Mouse (Mus musculus): ENCODE data around the gene Krtap2-4. TPM values are rescaled to one million over a fixed set of nuclear protein-coding genes. Genes with fewer than 3 reads are reported as not detected.

Gene Krtap2-4
- polyA plus RNA-seq (2017; shearing (Covaris generic)): not detected

DNA sequence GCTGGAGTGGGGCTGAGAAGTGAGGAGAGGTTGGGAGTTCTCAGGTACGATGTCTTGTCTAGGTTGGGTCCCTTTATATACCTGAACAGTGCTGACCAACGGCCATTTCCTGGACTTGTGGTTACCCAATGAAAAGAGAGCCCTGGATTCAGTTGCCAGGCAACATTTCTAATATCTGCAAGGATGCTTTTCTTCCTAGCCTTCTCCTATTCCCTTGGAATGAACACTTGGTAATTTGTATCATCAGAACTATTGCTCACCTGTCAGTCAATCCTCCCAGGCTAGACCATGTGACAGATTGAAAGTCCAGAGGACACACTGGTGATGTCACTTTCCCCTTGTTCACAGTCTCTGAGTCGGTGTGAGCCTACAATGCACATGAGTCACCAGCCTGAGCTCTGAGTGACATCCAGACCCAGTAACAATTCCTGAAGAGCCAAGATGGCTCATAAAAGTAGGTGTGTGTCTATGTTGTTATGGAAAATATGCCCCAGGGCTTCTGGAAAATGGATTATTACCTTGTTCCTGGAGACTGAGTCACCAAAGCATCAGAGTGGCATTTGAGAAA lies at the start of gene Krtap2-4:
Gene Krtap2-4 (minus strand): TSS at position 51 of the 568 bp plus-strand sequence.

DNA sequence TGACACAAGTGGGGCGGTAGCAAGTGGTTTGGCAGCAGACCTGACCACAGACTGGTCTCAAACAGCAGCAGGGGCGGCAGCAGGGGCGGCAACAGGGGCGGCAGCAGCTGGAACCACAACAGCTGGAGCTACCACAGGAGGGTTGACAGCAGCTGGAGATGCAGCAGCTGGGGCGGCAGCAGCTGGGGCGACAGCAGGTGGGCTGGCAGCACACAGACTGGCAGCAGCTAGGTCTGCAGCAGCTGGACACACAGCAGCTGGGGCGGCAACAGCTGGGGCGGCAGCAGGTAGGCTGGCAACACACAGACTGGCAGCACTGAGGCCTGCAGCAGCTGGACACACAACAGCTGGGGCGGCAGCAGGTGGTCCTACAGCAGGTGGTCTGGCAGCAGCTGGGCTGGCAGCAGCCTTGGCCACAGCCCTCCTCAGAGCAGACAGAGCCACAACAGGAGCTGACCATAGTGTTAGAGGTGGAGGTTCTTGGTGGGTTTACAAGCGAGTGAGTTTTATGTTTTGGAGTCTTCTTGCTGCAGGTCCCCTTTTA lies 43.9 kb upstream of the Krtap2-4 start, which contains the start of gene Gm11563:
Gene Gm11563 (minus strand): TSS at position 494 of the 544 bp plus-strand sequence.

DNA sequence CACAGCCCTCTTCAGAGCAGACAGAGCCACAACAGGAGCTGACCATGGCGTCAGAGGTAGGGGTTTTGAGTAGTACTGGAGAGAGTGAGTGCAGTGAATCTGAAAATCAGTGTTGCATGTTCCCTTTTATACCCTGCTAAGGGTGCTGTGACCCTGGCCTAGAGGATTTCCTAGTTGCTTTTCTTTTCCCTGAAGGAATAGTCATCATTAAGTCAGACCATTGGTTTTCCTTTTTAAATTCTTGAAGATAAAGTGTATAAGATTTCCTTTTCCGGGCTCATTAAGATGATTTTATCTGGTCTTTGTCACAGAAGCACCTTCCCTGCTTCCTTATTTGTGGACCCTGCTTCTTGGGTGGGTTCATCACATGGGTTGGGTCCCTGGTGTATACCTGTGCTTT lies 35.5 kb upstream of the Krtap2-4 start, which contains the start of gene Gm11555:
Gene Gm11555 (minus strand): TSS at position 101 of the 400 bp plus-strand sequence.

DNA sequence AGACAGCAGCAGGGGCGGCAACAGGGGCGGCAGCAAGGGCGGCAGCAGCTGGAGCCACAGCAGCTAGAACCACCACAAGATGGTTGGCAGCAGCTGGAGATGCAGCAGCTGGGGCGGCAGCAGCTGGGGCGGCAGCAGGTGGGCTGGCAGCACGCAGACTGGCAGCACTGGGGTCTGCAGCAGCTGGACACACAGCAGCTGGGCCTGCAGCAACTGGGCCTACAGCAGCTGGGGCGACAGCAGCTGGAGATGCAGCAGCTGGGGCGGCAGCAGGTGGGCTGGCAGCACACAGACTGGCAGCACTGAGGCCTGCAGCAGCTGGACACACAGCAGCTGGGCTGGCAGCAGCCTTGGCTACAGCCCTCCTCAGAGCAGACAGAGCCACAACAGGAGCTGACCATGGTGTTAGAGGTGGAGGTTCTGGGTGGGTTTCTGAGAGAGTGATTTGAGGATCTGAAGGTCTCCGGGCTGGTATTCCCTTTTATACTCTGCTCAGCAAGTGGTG lies 29.0 kb upstream of the Krtap2-4 start, which contains the start of gene Krtap4-7:
Gene Krtap4-7 (minus strand): TSS at position 455 of the 505 bp plus-strand sequence.

DNA sequence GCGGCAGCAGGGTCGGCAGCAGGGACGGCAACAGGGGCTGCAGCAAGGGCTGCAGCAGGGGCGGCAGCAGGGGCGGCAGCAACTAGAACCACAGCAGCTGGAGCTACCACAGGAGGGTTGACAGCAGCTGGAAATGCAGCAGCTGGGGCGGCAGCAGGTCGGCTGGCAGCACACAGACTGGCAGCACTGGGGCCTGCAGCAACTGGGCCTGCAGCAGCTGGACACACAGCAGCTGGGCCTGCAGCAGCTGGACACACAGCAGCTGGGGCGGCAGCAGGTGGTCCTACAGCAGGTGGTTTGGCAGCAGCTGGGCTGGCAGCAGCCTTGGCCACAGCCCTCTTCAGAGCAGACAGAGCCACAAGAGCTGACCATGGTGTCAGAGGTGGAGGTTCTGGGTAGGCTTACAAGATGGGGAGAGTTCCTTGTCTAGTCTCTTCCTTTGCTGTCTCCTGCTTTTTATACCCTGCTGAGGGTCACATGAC lies 20.0 kb upstream of the Krtap2-4 start, which contains the start of gene Krtap4-2:
Gene Krtap4-2 (minus strand): TSS at position 432 of the 482 bp plus-strand sequence.

DNA sequence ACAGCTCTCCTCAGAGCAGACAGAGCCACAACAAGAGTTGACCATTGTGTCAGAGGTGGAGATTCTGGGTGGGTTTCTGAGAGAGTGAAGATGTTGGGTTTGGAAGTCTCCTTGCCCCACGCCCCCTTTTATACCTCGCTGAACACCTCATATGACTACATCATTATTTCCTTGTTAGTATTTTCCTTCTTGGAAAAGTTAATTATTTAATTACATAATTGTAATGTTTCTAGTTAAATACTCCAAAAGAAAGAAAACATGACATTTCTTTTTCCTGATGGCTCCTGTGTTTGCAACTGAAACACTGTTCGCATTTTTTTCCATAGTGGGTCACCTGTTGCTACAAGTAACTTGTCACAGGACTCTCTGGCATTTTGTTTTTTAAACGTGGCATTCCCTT lies 13.5 kb upstream of the Krtap2-4 start, which contains the start of gene Krtap4-1:
Gene Krtap4-1 (minus strand): TSS at position 101 of the 400 bp plus-strand sequence.

DNA sequence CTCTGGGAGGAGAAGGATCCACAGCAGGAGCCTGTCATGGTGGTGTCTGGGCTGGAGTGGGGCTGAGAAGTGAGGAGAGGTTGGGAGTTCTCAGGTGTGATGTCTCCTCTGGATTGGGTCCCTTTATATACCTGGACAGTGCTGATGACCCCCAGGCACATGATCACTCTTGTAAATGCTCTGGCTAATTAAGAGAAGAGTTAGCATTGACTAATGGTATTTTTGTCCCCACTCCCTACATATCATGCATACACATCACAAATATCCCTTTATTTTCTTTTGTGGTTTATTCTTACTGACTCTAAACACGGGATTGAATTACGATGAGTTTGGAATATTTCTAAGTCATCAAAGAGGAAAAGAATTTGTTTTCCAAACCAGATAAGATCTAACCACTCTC lies 5.7 kb upstream of the Krtap2-4 start, which contains the start of gene Gm11562:
Gene Gm11562 (minus strand): TSS at position 101 of the 400 bp plus-strand sequence.

DNA sequence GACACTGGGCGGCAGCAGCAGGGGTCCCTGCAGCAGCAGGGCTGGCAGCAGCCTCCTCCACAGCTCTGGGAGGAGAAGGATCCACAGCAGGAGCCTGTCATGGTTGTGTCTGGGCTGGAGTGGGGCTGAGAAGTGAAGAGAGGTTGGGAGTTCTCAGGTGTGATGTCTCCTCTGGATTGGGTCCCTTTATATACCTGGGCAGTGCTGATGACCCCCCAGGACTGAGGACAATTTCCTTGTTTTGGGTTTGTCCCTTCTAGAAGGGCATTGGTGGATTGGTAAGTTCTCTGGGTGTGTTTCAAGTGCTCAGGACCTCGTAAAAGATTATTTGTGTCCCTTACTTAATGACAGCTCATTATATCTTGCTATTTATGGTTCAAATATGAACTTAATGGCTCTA lies 4.6 kb downstream of the Krtap2-4 start, which contains the start of gene Gm11937:
Gene Gm11937 (minus strand): TSS at position 101 of the 400 bp plus-strand sequence.

DNA sequence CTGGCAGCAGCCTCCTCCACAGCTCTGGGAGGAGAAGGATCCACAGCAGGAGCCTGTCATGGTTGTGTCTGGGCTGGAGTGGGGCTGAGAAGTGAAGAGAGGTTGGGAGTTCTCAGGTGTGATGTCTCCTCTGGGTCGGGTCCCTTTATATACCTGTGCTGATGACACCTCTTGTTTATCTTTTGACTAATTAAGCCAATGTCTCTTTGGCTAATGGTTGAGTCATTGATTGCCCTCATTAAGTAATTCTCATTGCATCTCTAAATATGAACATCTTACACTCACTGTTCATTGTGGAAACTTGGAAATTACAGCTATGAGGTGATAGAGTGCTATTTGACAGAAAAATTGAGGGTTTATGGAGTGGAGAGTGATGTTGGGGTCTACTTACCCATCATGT lies 11.4 kb downstream of the Krtap2-4 start, which contains the start of gene Gm11938:
Gene Gm11938 (minus strand): TSS at position 101 of the 400 bp plus-strand sequence.

DNA sequence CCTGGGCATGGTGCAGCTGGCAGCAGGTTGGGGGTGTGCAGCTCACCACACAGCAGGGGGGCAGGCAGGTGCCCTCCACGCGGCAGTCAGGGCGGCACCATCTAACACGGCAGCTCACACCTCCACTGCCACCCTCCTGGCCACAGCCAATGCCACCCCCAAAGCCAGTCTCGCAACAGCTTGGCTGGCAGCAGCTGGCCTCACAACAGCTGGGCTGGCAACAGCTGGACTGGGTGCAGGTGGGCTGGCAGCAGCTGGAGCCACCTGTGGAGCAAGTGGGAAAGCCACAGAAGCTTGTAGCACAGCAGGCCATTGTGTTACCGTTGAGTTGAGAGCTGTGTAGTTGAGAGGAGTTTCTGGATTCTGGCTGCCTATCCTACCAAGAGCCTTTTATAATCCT lies 16.9 kb downstream of the Krtap2-4 start, which contains the start of gene Krtap9-3:
Gene Krtap9-3 (minus strand): TSS at position 364 of the 400 bp plus-strand sequence.

DNA sequence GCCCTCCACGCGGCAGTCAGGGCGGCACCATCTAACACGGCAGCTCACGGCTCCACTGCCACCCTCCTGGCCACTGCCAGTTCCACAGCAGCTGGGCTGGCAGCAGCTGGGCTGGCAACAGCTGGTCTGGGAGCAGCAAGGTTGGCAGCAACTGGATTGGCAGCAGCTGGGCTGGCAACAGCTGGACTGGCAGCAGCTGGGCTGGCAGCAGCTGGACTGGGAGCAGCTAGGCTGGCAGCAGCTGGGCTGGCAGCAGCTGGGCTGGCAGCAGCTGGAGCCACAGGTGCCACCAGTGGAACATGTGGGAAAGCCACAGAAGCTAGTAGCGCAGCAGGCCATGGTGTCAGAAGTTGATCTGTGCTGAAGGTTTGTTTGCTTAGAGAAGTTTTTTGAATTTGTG lies 23.7 kb downstream of the Krtap2-4 start, which contains the start of gene Krtap1-3:
Gene Krtap1-3 (minus strand): TSS at position 359 of the 400 bp plus-strand sequence.

DNA sequence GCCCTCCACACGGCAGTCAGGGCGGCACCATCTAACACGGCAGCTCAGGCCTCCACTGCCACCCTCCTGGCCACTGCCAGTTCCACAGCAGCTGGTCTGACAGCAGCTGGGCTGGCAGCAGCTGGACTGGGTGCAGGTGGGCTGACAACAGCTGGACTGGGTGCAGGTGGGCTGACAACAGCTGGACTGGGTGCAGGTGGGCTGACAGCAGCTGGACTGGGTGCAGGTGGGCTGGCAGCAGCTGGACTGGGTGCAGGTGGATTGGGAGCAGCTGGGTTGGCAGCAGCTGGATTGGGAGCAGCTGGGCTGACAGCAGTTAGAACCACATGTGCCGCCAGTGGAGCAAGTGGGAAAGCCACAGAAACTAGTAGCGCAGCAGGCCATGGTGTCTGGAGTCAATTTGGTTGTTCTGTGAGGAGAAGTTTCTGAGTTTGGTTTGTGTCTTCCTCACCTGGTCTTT lies 31.4 kb downstream of the Krtap2-4 start, which contains the start of gene Krtap1-4:
Gene Krtap1-4 (minus strand): TSS at position 410 of the 460 bp plus-strand sequence.

DNA sequence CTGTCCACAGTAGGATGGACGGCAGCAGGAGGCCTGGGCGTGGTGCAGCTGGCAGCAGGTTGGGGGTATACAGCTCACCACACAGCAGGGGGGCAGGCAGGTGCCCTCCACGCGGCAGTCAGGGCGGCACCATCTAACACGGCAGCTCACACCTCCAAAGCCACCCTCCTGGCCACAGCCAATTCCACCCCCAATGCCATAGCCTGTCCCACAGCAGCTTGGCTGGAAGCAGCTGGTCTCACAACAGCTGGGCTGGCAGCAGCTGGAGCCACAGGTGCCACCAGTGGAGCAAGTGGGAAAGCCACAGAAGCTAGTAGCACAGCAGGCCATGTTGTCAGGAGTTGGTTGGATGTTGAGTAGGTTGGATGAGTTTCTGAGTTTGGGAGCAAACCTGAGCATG lies 34.0 kb downstream of the Krtap2-4 start, which contains the start of gene Krtap1-5:
Gene Krtap1-5 (minus strand): TSS at position 381 of the 400 bp plus-strand sequence.

DNA sequence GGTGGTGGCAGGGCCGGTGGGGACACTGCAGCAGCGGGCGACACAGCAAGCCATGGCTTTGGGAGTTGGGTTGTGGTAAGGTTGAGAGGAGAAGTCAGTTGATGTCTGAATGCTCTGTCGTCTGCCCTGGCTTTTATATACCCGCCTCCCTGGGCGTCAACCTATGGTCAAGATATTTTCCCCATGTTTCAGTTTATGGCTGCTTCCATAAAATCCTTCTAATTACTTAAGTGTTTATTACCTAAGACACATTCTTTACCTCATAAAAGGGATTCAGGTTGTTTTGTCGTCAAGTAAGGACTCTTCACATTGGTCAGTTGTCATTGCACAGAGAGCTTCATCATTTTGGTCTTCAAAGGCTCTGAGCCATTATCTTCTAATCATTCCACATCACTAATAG lies 48.1 kb downstream of the Krtap2-4 start, which contains the start of gene Krtap3-1:
Gene Krtap3-1 (minus strand): TSS at position 101 of the 400 bp plus-strand sequence.

Other genes starting within 250 kb of the Krtap2-4 start
- gene Krt28, start 239.9 kb downstream of the Krtap2-4 start, polyA plus RNA-seq (2017; shearing (Covaris generic)): not detected
- gene Krt10, start 225.5 kb downstream of the Krtap2-4 start, polyA plus RNA-seq (2017; shearing (Covaris generic)): 8.1 TPM
- gene Krt12, start 192.6 kb downstream of the Krtap2-4 start, polyA plus RNA-seq (2017; shearing (Covaris generic)): 0.26 TPM
- gene Krt20, start 176.7 kb downstream of the Krtap2-4 start, polyA plus RNA-seq (2017; shearing (Covaris generic)): not detected
- not detected for gene Krt23, start 121.7 kb downstream of the Krtap2-4 start, polyA plus RNA-seq (2017; shearing (Covaris generic))
- gene Krt39, start 93.5 kb downstream of the Krtap2-4 start, polyA plus RNA-seq (2017; shearing (Covaris generic)): not detected
- gene Krt40, start 71.7 kb downstream of the Krtap2-4 start, polyA plus RNA-seq (2017; shearing (Covaris generic)): not detected
- gene Krtap3-3, start 64.0 kb downstream of the Krtap2-4 start, polyA plus RNA-seq (2017; shearing (Covaris generic)): not detected
- gene Krtap3-2, start 58.0 kb downstream of the Krtap2-4 start, polyA plus RNA-seq (2017; shearing (Covaris generic)): not detected
- gene Gm11939, start 55.4 kb downstream of the Krtap2-4 start, polyA plus RNA-seq (2017; shearing (Covaris generic)): not detected
- gene Krtap3-1, start 48.2 kb downstream of the Krtap2-4 start, polyA plus RNA-seq (2017; shearing (Covaris generic)): not detected
- gene Krtap1-5, start 33.8 kb downstream of the Krtap2-4 start, polyA plus RNA-seq (2017; shearing (Covaris generic)): not detected
- not detected for gene Krtap1-4, start 31.2 kb downstream of the Krtap2-4 start, polyA plus RNA-seq (2017; shearing (Covaris generic))
- gene Krtap1-3, start 23.5 kb downstream of the Krtap2-4 start, polyA plus RNA-seq (2017; shearing (Covaris generic)): not detected
- gene Krtap9-3, start 16.7 kb downstream of the Krtap2-4 start, polyA plus RNA-seq (2017; shearing (Covaris generic)): not detected
- gene Gm11938, start 11.5 kb downstream of the Krtap2-4 start, polyA plus RNA-seq (2017; shearing (Covaris generic)): not detected
- not detected for gene Gm11937, start 4.7 kb downstream of the Krtap2-4 start, polyA plus RNA-seq (2017; shearing (Covaris generic))
- gene Gm11562, start 5.6 kb upstream of the Krtap2-4 start, polyA plus RNA-seq (2017; shearing (Covaris generic)): not detected
- not detected for gene Krtap4-1, start 13.4 kb upstream of the Krtap2-4 start, polyA plus RNA-seq (2017; shearing (Covaris generic))
- not detected for gene Krtap4-2, start 20.2 kb upstream of the Krtap2-4 start, polyA plus RNA-seq (2017; shearing (Covaris generic))
- gene Krtap4-7, start 29.2 kb upstream of the Krtap2-4 start, polyA plus RNA-seq (2017; shearing (Covaris generic)): not detected
- gene Gm11555, start 35.4 kb upstream of the Krtap2-4 start, polyA plus RNA-seq (2017; shearing (Covaris generic)): not detected
- not detected for gene Gm11563, start 44.1 kb upstream of the Krtap2-4 start, polyA plus RNA-seq (2017; shearing (Covaris generic))
- not detected for gene Krtap4-6, start 51.1 kb upstream of the Krtap2-4 start, polyA plus RNA-seq (2017; shearing (Covaris generic))
- gene Gm14190, start 75.9 kb upstream of the Krtap2-4 start, polyA plus RNA-seq (2017; shearing (Covaris generic)): not detected
- gene Gm14180, start 119.4 kb upstream of the Krtap2-4 start, polyA plus RNA-seq (2017; shearing (Covaris generic)): not detected
- not detected for gene Gm11595, start 158.1 kb upstream of the Krtap2-4 start, polyA plus RNA-seq (2017; shearing (Covaris generic))
- not detected for gene Krtap4-8, start 165.9 kb upstream of the Krtap2-4 start, polyA plus RNA-seq (2017; shearing (Covaris generic))
- gene Krtap4-9, start 170.4 kb upstream of the Krtap2-4 start, polyA plus RNA-seq (2017; shearing (Covaris generic)): not detected
- not detected for gene Gm11596, start 178.6 kb upstream of the Krtap2-4 start, polyA plus RNA-seq (2017; shearing (Covaris generic))
- gene Gm11569, start 184.1 kb upstream of the Krtap2-4 start, polyA plus RNA-seq (2017; shearing (Covaris generic)): not detected
- not detected for gene Gm11554, start 189.6 kb upstream of the Krtap2-4 start, polyA plus RNA-seq (2017; shearing (Covaris generic))
- not detected for gene Krtap4-13, start 195.0 kb upstream of the Krtap2-4 start, polyA plus RNA-seq (2017; shearing (Covaris generic))
- gene Gm11564, start 200.8 kb upstream of the Krtap2-4 start, polyA plus RNA-seq (2017; shearing (Covaris generic)): not detected
- gene 2300003K06Rik, start 223.2 kb upstream of the Krtap2-4 start, polyA plus RNA-seq (2017; shearing (Covaris generic)): not detected
- gene Krtap4-16, start 236.8 kb upstream of the Krtap2-4 start, polyA plus RNA-seq (2017; shearing (Covaris generic)): not detected
- not detected for gene Gm11568, start 243.1 kb upstream of the Krtap2-4 start, polyA plus RNA-seq (2017; shearing (Covaris generic))
- not detected for gene Gm11559, start 249.6 kb upstream of the Krtap2-4 start, polyA plus RNA-seq (2017; shearing (Covaris generic))

Measured in effector memory CD4-positive, alpha-beta T cell, adult 5 months (primary cell).